Mouse (Mus musculus): ENCODE measurements around the gene Zfp511.

Gene Zfp511

DNA sequence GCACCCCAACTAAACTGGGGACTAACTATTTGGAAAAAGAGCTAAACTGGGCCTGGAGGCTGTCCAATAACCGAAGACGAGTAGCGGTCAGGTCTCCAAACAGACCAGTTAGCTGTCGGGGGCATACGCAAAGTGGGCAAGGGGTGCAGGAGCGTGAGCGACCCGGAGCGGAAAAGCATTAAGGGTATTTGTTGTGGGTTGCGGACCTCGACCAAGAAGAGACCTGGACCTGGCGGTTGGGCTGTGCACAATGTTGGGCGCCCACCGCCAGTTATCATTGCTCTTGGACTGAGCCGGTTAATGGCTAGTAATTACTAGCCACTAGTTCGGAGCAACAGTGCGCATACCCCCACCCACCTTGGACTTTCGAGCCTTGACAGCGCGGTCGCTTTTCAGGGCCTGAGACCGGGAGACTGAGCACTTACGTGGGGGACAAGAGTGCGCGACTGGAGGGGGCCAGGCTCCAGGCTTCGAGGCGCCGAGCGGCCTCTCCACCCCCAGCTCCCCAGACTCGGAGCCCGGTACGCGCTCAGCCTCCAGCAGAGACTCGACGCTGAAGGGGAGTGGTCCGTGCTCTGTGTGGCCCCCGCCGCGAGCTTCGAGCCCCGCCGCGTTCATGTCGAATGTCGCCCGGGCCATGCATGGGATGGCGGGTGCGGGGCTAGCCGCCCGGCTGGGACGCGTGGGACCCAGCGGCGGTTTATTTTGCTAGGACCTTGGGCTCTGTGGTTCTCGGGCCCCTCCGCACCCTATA, 12.3 kb downstream of the Zfp511 start, which contains the start of gene Msx3:
TSS of gene Msx3 (minus strand) at position 729 of the 754 bp plus-strand sequence.
- WGBS: 1% methylated on average over 56 of the region's 56 CpGs

DNA sequence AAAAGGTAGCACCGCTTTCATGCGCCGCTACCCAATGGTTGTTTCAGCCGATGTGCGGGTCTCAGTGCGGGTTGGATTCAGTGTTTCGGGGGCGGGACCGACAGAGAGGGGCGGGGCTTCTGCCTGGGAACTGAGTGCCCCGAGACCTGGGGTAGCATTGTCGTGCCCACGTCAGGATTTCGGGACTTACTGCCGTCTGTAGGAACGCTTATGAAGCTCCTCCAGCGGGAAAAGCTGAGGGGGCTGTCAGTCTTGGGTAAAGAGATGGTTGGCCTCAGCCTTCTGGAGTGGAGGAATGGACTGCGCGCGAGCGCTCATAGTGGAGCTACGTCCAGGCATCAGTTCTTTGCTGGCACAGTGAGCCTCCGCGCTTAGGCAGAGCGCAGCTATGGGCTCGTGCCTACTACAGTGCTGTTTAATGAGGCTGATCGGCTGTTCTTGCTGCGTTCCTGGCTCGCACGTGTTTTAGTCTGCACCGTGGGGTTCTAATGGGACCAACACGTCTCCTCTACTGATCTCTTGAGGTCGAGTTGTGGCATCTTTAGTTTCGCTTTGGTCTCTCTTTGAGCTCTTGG, 13.0 kb downstream of the Zfp511 start:
- WGBS: 3% methylated on average over 34 of the region's 34 CpGs

DNA sequence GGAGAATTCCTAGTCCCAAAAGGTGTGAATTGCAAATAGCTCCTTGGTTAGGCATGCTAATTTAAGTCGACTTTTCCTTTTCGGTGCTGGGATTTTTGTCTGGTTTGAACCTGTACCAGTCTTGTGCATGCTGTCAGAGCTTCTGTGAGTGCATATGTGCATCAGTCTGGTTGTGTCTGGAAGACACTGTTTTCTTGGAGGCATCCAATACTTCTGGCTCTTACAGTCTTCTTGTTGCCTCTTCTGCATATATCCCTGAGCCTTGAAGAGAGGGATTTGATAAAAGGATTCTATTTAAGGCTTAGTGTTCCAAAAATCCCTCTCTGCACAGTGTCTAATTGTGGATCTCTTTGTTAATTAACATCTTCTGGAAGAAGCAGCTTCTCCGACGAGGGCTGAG, 17.9 kb downstream of the Zfp511 start:
- 37% methylated on average over 4 of the region's 4 CpGs for WGBS

DNA sequence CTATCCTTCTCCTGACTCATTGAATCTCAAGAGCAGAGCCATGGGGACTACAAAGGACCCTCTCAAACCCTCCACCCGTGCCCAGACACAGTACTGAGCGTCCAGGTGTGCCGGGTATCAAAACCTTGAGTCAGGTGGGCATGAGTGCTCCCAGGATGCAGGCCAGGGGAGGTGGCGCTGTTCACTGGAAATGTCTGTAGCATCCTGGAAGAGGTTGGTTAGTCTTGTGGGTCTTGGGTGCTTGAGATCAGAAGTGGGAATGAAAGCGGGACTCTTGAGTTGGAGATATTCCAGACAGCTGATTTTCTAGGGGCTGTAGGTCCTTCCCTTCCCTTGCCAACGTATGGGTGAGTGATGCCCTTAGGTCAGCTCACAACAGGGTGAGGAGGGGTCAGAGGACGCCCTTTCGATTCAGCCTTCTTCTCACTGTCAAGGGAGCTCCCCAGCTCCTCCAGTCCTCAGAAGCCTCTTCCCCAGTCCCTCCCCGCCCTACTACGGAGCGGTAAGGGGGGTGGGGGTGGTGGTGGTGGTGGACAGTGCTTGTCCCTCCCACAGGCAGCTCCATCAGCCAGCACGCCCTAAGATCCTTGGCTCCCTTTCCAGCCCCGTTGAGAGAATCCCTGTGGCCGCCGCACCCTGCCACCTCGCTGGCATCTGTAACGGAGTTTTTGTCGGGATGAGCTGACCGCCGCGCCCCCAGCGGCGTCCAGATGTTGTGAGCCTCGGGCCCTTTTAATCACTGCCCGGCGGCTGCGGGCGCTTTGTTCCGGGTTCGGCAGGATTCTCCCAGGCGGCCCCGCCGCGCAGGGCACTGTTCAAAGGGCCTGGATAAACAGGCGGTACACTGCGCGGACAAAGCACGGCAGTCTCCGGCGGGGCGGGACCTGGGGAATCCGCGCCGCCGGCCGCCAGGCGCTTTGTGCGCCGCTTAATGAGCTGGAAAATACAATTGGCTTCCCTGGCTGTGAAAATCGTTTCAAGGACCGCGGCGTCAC, 21.5 kb downstream of the Zfp511 start:
- WGBS: 7% methylated on average over 53 of the region's 53 CpGs

DNA sequence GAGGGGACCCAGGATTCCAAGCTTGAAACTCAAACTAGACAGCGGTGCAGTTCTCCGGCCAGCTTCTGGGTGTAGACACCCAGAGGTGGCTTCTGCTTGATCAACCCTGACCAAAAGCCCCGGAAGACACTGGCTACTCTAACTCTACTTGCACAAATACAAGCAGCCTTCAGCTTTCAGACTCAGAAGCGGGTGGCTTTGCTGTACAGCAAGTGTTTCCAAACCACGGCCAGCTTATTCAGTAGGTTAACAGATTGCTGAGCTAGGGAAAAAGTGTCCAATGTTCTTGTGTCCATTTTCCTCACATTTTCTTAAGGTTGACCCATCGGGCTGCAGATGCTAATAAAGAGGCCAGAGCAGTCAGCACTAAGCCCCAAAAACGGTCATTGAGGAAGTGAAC, 22.3 kb downstream of the Zfp511 start:
- 52% methylated on average over 7 of the region's 7 CpGs for WGBS

DNA sequence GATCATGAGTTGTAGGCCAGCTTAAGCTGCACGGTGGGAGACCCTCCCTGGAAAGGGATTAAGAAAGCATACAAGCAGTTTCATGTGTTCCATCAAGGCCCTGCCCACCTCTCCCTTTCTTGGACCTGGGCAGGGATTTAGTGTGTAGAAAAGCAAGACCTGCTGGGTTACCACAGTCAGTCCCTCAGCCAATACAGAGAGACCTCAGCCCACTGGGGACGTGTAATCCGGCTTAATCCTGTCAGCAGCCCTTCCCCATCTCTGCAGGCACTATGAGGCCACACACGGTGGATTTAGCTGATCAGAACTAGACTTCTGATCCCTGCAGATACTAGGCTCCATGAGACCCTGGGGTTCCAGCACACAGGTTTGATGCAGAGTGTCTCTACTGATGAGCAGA, 23.4 kb downstream of the Zfp511 start:
- 82% methylated on average over 4 of the region's 4 CpGs for WGBS

DNA sequence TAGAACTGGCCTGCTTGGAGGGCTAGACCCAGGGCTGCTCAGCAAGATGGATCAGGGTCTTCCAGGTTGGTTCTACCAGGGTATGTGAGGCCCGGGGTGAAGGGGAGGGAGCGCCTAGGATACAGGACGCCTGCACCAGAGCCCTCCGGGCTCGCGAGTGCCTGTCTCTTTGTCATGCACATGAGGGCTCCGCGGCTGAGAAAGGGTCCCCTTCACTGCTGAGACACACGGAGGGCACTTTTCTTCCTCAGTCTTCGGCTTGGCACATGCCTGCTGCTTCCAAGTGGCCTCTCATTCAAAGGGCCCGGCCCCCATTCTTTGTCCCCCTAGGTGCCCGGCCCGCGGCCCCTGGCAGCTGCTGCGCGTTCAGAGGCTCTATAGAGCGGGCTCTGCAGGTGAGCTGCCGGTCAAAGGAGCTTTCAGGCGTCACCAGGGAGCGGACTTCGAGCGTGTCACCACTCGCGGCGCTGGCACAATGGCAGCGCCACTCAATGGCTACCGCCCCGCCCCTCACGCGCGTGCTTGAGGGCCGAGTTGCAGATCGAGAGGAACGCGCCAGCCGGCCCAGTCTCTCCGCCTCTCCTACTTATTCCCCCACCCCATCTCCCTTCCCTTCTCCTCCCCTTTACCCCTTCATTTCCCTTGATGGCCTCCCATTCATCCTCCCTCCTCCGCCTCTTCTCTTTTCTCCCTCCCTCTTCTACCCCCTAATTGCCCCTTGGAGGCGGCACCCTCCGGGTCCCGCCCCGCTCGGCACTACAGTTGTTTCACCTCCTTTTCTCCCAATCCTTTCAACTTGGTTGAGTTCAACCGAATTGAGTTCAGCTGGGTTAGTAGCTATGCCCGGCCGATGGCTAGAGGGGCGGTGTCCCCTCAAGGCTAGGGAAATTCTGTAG, 25.0 kb downstream of the Zfp511 start:
- WGBS: 8% methylated on average over 47 of the region's 47 CpGs

DNA sequence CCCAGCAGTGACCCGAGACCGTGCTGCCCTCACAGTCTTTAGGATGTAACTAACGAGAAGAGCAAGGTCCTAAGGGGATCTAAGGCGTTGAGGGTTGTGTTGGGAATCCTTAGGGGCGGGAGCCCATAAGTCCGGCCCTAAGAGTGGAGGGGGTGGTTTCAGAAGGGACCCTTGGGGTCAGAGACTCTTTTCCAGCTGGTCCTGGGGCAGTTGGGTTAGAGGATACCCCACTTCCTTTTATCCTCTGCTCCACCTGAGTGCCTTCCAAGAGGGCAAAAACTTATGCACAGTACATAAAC, 25.6 kb downstream of the Zfp511 start:
- 10% methylated on average over 6 of the region's 6 CpGs for WGBS

DNA sequence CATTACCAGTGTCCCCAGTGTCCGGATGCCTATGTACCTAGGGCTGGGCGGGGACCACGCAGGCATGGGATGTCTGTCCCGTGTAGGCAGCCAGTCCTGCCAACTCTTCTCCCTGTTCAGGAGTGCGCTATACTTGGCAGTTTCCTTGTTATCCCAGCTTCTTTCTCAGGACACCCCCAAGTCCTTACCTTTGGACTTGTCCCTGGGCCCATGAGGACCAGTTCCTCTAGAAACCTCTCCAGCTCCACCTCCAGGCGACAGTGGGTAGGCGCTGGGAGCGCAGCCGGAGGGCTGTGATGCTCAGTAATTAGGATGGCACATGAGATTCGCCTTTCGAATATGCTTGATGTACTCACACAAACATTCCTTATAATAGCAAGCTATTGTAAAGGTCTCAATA, 26.1 kb downstream of the Zfp511 start:
- 26% methylated on average over 11 of the region's 11 CpGs for WGBS

DNA sequence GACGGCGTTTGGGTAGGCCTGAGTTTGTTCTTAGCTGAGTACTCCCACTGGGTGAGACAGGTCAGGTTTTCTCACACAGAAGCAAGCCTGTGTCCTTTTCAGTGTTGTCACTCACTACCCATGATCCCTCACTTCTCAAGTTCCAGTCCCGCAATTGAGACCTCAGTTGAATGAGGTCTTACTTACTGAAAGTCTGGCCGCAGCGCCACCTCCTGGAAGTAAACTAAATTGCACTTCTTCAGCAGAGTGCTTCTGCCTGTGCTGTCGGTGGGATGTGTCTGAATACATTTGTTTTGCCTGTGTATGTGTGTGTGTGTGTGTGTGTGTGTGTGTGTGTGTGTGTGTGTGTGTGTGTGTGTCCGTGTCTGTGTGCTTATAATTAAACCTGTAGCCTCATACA, 26.9 kb downstream of the Zfp511 start:
- 19% methylated on average over 7 of the region's 7 CpGs for WGBS

DNA sequence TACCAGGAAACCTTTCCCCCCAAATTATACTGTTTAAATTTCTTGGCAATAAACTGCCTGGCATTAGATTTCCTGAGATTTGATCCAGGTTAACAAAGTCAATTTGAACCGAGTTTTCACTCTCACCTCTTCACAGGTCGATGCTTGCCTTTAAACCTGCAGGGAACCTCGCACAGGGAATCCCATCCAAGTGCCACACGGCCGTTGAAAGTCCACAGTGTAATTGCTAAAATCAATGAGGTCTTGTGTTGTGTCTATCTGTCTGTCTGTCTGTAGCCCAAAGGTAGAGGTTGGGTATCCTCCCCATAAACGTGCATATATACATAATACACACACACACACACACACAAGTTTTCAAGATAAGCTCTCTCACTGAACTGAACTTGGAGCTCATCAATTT, 31.2 kb downstream of the Zfp511 start:
- WGBS: 71% methylated on average over 6 of the region's 6 CpGs

DNA sequence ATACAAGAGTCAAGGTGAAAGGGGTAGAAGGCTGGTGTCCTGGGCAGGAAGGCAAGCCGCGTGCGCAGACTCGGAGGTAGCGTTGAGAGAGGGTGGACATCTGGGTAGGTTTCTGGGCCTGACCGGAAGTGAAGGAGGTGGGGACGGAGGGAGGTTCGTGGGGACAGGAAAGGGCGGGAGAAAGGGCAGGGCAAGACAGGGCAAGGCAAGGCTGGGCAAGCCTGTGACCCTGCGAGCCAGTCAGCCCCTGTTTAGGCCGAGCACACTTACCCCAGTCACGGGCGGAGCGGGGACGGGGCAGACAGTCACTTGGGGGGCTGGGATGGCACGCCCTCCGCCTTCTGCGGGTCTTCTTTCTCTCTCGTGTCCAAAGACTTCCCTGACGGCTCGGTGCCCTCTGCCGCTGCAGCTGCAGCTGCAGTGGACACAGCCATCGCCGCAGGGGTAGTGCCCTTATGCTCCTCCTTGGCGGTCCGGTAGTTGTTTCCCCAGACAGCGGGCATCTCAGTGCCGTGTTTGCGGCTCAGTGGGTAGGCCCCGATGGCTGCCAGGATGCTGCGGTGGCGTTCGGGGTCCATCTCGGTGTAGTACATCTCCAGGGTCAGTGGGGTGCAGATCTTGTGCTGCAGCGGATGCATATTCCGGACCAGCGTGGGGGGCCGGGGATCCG, 34.0 kb downstream of the Zfp511 start:
- 52% methylated on average over 39 of the region's 39 CpGs for WGBS

DNA sequence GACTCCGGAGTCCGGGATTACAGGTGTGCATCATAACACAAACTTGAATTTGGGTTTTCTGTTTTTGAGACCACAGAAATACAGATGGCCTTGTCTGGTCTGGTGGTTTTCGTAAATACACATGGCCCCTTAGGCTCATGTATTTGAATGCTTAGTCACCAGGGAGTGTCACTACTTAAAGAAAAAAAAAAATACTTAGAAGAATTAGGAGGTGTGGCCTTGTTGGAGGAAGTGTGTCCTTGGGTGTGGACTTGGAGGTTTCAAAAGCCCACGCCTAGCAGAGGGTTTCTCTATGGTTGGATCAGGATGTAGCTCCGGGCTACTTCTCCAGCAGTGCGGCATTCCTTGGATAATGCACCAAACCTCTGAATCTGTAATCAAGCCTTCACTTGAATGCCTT, 41.5 kb downstream of the Zfp511 start:
- 68% methylated on average over 6 of the region's 6 CpGs for WGBS

DNA sequence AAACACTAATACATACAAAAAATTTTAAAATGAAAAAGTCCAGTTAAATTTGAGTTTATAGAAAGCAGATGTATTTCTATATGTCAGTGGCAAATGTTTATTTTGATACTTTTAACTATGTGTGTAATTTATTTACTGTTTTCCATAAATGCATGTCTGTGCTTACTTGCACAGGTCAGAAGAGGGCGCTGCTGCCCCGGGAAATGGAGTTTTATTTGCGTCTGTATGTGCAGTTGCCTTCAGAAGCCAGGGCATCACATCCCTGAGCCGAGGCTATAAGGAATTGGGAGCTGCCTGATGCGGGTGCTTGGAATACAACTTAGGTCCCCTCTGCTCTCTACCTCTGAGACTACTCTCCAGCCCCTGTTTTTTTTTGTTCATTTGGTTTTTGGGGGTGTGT, 42.5 kb downstream of the Zfp511 start:
- WGBS: 3% methylated on average over 5 of the region's 5 CpGs

DNA sequence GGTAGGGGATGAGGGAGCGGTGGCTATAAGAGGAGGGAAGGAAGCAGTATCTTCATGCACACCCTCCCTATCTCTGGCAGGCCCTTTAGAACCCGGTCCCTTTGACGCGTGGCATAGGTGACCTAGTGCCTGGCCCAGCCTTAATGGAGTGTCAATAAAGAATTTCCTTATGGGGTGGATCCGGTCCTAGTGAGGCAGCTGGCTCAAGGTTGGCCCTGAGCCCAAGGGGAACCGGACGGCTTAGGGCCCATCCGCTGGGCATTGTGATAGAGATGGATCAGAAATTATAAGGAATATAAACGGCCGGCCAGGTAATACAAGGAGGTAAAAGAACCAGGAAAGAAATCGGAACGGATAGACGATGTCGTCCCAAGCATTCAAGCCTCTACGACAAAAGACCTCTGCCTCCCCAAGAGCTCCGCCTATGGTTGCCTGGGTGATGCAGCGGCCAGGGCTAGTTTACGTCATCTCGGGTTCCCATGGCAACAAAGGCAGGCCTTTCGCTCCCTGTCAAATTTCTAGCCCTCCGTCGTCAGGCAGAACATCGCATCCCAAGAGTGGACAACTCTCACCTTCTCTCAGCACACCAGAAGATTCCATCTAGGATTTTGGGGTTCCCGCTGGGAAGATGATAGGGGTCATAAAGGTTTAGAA, 44.4 kb downstream of the Zfp511 start:
- WGBS: under 1% methylated on average over 24 of the region's 24 CpGs

DNA sequence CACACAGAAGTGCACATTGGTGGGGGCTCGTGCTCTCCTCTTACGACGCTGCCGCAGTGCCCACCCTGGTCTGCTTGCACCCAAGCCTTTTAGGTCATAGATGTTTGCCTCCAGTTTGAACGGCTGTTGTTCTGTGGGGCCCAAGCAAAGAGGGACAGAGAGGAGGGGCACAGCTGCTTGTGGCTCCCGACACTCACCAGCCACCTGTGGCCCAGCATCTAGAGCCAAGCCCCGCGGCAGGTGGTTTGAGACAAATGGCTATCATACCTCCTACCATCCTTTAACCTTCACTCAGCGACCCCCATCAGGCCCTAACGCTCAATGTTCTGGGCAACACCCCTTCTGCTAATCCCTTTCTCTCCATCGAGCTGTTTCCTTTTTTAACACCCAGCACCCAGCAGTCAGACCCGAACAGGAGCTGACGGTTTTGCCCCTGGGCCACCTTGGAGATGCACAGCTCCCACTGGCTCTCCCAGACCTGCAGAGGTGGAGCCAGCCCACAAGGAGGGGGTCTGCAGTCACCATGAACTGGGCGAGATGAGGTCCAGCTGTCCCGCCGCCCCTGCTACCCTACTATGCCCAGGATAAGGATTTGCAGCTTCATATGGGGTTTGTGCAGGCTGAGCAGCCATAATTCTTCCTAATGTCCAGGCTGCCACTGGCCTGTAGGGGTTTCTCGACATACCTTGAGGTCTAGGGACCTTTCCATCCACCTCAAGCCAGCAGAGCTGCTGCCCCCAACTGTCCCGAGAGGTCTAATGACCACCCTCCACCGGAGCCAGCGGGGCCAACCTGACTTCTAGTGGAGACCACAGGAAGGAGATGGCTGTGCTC, 45.4 kb downstream of the Zfp511 start:
- 8% methylated on average over 20 of the region's 20 CpGs for WGBS

DNA sequence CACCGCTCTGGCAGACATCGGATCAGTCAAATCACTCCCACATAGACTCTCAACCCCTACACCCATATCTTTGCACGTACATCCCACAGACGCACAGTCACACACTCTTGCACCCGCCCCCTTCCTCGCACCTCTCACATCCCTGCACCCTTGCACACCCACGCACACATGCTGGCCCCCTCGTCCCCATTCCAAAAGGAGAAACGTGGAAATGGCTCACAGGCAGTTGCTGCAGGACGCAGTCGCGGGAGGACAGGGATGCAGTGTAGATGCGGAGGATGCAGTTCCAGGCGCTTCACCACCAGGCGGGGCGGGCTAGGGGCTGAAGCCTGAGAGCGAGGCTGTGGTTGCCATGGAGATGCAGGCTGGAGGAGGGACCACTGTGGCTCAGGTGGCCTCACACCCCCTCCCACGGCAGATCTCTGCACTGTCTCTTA, 46.1 kb downstream of the Zfp511 start, which contains the start of gene Caly:
TSS of gene Caly (minus strand) at position 307 of the 437 bp plus-strand sequence.
- 2% methylated on average over 18 of the region's 18 CpGs for WGBS

Data from cerebral cortex, adult 2 months (tissue).